Mouse (Mus musculus) Patski (cell line): ENCODE data around the gene Cadm2. TPM values are rescaled to one million over a fixed set of nuclear protein-coding genes. Genes with fewer than 3 reads are reported as not detected.

Source experiments
- ATAC-seq: fragments of 100-300 bp; one replicate; pipeline ENCODE4 v1.8.0; 2021
- CTCF ChIA-PET: fragments of 350-600 bp; sonication (Branson Sonifier 250); formaldehyde crosslinking; loops from one replicate; lab custom pipeline; 2022; ENCODE audit warnings: inconsistent platforms; lab: Charles Lee
- POLR2A ChIA-PET: fragments of 350-600 bp; sonication (Branson Sonifier 250); formaldehyde crosslinking; loops from one replicate; lab custom pipeline; 2022; ENCODE audit warnings: antibody characterized with exemption, inconsistent platforms; lab: Charles Lee
- DNase-seq: peaks from one replicate; pipeline ENCODE4 v3.0.0-alpha.2; 2011; ENCODE audit warnings: low read depth, low spot score
- H3K27me3 ChIP-seq: fragments of 371-371 bp; one replicate; pipeline ENCODE4 v1.5.1; 2021
- CTCF ChIP-seq: fragments of 100-300 bp; IDR thresholded peaks from one replicate; pipeline ENCODE4 v1.5.1; 2021
- in situ Hi-C: fragments of 300-500 bp; cut with MboI; formaldehyde crosslinking; loops from 3 replicates; pipeline ENCODE4 v1.11.1; 2018; ENCODE audit warnings: low pct_unique_long_range_greater_than_20kb, mixed read lengths
- polyA plus RNA-seq: library from polyadenylated mRNA; unstranded; gene quantifications from one replicate; pipeline ENCODE4 v1.2.3, GENCODE M21; 2021

Gene Cadm2
- polyA plus RNA-seq, 1 experiment from 2014 or later, result 0.51 TPM

DNA sequence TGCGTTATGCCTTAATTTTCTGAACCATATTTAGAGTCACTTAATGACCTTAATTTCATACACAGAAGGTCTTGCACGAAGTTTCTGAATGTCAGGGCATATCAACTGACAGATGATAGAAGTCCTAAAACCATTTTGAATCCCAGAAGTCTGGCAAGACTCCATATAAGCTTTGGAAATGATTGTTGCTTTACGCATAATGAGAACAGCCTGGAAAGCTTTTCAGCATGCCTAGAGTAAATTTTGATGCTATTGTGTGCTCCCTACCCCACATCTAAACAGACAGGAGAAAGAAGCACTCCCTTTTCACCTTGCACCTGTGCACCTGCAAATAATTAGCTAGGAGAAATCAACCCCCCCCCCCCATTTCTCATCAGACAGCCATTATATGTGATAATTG lies 102.4 kb downstream of the Cadm2 start:
- in situ Hi-C loops, result no loop called here
- CTCF ChIA-PET, result no interaction called here
- H3K27me3 ChIP-seq, result peaks cover 34% of the 10 kb centered on the region
- POLR2A ChIA-PET, result no interaction called here
- ATAC-seq (no peak), DNase-seq (no peak)
- no peak for TF ChIP-seq CTCF

DNA sequence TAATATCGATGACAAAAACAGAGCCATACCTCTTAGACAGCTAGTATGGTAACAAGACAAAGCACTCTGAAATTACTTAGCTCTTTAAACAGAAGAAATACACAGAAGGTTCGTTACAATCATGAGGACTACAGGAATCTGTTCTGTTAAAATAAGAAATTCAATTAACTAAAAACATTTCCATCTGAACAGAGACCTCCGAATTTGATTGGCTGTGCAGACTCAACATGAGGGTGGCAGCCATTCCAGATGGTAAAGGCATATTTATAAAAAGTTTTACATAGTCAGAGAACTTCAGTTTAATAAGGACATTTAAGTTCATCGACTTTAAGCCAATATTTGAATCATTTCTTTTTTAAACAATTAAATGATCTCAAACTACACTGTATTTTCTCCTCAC lies 105.2 kb downstream of the Cadm2 start:
- CTCF ChIA-PET, result no interaction called here
- in situ Hi-C loops, result no loop called here
- POLR2A ChIA-PET, result no interaction called here
- DNase-seq, result no peak
- H3K27me3 ChIP-seq, result peaks cover 43% of the 10 kb centered on the region
- no peak for TF ChIP-seq CTCF
- no peak for ATAC-seq

DNA sequence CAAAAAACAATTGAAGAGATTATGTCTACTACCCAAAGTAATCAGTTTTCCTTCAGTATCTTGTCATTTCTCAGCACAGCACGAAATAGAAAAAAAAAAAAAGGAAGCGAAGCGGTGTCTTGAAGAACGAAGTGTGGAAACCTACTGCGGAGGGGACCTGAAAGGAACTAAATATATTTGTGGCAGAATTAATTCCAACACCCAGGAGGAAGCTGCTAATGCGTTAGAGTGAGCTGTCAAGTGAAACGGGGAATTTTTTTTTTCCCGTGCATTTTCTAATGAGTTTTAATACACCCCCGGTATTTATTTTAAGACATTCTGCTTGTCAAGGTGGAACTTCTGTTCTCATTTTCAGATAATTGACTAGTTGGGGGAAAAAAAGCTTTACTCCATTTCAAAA lies 111.6 kb downstream of the Cadm2 start:
- ChIA-PET POLR2A (interaction anchor here (0.6 kb wide), 1 partner anchor 79 kb away, joined by 7 read pairs; no protein-coding TSS in a partner anchor), CTCF (interaction anchor here (0.7 kb wide), 1 partner anchor 20 kb away, joined by 3 read pairs; no protein-coding TSS in a partner anchor)
- in situ Hi-C loops, result no loop called here
- no peak for TF ChIP-seq CTCF
- DNase-seq, result no peak
- peaks cover 23% of the 10 kb centered on the region for H3K27me3 ChIP-seq
- no peak for ATAC-seq

DNA sequence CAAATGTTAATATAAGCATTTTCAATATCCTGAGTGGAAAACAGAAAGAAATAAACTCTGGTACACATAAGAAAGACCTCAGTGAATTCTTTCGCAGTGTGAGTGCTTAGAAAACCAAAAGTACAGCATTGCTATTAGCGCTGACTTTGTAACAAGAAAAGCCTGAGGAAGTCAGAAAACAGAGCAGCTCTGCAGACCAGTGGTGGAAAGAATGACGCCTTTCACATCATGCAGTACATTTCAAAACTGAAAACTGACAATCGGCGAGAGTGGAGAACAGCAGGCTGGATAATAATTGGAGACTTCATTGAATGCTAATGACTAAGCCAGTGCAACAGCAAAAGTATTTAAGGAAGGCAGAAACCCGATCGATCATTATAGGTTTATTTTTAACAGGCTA lies 138.2 kb downstream of the Cadm2 start:
- no peak for DNase-seq
- no peak for ATAC-seq
- ChIA-PET CTCF (no interaction called here), POLR2A (no interaction called here)
- peaks cover 15% of the 10 kb centered on the region for H3K27me3 ChIP-seq
- in situ Hi-C loops, result no loop called here
- no peak for TF ChIP-seq CTCF

DNA sequence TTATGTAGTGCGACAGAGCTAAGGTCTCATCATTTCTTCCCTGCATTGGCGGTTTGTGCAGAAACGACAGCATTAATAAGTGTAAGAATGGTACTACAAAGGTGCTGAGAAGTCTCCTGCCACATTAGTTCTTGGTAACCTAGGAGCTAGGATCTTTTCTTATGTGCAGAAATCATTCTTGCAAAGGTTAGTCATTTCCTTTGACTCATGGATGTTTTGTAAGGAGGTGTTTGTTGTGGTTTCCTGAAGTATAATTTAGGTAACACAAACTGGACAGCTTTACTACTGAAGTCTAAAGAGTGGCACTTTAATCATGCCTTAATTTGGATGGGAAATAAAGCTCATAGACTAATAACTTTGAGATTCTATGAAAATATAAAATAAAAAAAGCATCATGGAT lies 153.7 kb downstream of the Cadm2 start:
- no peak for ATAC-seq
- no peak for TF ChIP-seq CTCF
- ChIA-PET CTCF (no interaction called here), POLR2A (no interaction called here)
- DNase-seq, result no peak
- no peaks in the 10 kb centered on the region for H3K27me3 ChIP-seq
- in situ Hi-C loops, result no loop called here

DNA sequence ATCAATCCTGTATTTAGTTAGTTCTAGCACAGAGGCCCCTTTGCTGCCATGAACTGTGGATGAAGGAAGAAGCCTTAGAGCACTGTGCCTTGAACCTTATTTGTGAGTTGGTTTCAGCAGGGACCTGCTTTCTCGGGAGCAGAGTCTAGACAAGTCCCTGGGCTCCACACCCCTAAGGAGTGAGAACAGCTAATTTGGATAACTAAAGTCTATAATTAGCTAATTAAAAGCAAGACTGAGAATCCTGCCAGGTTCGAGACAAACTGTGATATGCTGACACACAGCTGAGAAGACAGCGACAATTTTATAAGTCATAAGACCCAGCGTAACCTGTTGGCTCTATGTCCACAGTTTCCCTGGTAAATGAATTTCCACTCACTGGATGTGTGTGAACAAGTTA lies 184.4 kb downstream of the Cadm2 start:
- in situ Hi-C loops, result no loop called here
- CTCF ChIA-PET, result no interaction called here
- no peak for ATAC-seq
- no peak for TF ChIP-seq CTCF
- no peak for DNase-seq
- no peaks in the 10 kb centered on the region for H3K27me3 ChIP-seq
- POLR2A ChIA-PET, result no interaction called here

DNA sequence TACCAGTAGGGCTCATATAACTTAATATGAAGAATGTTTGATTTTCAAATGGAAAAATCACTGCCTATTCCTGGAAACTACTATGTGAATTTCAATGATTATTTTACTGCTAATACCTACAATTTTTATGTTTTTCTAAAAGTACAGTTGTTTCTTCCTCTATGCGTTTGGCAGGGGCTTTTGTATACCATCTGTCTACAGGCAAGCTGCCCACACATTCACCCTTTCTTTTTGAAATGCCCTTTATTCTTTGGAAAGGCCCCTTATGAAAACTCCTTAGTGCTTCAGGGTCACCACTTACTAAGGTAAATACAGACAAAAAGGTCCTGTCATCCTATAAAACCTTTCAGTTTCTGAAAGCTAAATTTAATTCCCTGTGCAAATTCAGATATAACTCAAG lies 195.3 kb downstream of the Cadm2 start:
- ATAC-seq (no peak), DNase-seq (no peak)
- ChIA-PET POLR2A (no interaction called here), CTCF (no interaction called here)
- peaks cover 14% of the 10 kb centered on the region for H3K27me3 ChIP-seq
- in situ Hi-C loops, result no loop called here
- TF ChIP-seq CTCF, result no peak

DNA sequence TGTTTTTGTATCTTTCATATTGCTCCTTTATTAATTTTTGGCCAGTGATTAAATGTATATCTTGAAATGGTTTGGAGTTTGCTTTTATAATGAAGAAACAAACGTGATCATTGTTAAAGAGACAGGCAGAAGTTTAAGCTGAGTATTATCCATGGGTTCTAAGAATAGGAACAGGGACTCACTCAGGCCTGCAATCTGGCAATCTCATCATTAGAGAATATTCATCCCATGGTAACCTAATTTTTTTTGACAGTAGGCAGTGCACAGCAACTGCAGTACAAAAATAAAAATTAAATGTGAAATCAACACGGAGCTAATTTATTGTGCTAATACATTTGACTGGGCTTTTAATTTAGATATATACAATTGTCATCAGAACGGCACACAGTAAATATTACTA lies 209.8 kb downstream of the Cadm2 start:
- ChIA-PET CTCF (no interaction called here), POLR2A (no interaction called here)
- no peaks in the 10 kb centered on the region for H3K27me3 ChIP-seq
- TF ChIP-seq CTCF, result no peak
- no peak for ATAC-seq
- DNase-seq, result no peak
- in situ Hi-C loops, result no loop called here

DNA sequence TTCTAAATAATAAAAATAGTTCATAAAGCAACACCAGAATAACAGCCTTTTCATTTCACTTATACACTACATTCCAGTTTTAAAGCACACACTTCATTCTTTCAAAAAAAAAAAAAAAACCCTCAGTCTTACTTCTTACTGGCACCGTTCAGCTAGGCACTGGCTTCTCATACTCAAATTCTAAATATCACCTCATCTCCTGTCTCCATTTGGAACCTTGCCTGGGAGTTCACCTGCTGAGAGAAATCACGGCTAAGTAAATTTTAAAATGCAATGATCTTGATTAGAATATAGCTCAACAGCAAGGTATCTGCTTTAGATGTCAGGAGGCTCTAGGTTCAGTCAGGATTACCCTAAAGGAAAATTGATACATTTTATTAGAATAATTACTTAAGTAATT lies 210.2 kb downstream of the Cadm2 start:
- no peaks in the 10 kb centered on the region for H3K27me3 ChIP-seq
- CTCF ChIA-PET, result no interaction called here
- no peak for ATAC-seq
- in situ Hi-C loops, result no loop called here
- no peak for TF ChIP-seq CTCF
- no peak for DNase-seq
- POLR2A ChIA-PET, result no interaction called here

DNA sequence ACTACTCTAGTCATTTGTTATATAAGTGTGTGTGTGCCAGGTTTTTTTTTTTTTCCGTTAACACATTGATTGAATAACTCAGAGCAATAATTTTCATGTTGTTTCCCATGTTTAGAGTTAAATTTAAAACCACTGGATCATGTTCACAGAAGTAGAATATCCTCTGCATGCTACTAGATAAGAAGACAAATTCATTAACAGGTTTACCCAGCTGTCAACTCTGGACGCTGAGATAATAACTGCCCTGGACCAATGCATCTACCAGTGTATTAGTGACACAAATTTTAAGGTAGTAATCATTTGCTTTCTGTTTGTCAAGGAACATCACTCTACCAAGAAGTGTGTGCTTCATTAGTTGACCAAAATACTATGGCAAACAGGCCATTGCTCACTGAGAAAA lies 253.0 kb downstream of the Cadm2 start:
- ATAC-seq (no peak), DNase-seq (no peak)
- H3K27me3 ChIP-seq, result peaks cover 30% of the 10 kb centered on the region
- TF ChIP-seq CTCF, result no peak
- CTCF ChIA-PET, result no interaction called here
- POLR2A ChIA-PET, result no interaction called here
- in situ Hi-C loops, result no loop called here

DNA sequence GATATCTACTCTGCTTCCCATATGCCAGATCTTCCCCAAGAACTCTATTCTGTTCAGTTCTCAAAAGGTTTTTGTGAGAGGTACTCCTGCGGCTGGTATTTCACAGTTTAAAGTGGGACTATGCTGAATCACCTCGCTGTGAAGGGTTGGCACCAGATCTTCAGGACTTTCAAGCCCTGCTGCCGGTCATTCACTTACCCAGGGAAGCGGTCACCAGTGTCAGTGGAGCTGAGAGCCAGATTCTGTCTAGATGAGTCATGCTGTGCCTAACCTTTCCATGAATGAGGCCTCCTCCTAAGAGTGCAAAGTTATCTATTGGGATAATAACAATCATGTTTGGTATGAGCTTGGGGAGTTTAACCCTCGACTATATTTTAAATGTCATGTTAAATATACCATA lies 272.7 kb downstream of the Cadm2 start:
- ChIA-PET POLR2A (no interaction called here), CTCF (no interaction called here)
- in situ Hi-C loops, result no loop called here
- no peak for TF ChIP-seq CTCF
- no peaks in the 10 kb centered on the region for H3K27me3 ChIP-seq
- no peak for ATAC-seq
- DNase-seq, result no peak

DNA sequence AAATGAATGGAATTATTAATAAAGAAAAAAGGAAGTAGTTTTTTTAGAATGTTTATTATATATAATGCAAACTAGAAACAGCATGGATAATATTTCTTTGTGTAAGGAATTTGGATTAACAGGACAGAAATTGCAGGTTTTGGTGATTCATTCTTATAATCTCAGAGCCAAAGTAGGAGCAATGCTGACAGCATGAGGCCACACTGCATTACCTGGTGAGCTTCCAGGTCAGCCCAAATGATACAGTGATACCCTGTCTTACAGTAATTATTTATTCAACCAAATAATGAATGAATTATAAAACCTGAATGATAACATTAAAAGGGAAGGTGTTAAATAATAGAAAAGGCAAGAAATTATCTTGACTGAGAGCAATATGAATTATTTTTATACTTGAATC lies 273.1 kb downstream of the Cadm2 start:
- DNase-seq (no peak), ATAC-seq (no peak)
- in situ Hi-C loops, result no loop called here
- H3K27me3 ChIP-seq, result no peaks in the 10 kb centered on the region
- ChIA-PET CTCF (no interaction called here), POLR2A (no interaction called here)
- no peak for TF ChIP-seq CTCF
